Mouse (Mus musculus) kidney, adult 2 months (tissue): ENCODE results near the gene Tmem8.

Experiments
- CTCF ChIP-seq: fragments of 200-500 bp; conservative IDR thresholded peaks from 2 replicates; pipeline ENCODE4 v1.5.1; 2011; ENCODE audit warnings: low read depth, mild to moderate bottlenecking, control low read depth, low read length, moderate library complexity, mixed read lengths; ENCODE audit not compliant: insufficient read depth, insufficient read length
- POLR2A ChIP-seq: fragments of 200-500 bp; IDR thresholded peaks from one replicate; pipeline ENCODE4 v1.6.1; 2011; ENCODE audit warnings: low read depth, low read length, control low read depth

DNA sequence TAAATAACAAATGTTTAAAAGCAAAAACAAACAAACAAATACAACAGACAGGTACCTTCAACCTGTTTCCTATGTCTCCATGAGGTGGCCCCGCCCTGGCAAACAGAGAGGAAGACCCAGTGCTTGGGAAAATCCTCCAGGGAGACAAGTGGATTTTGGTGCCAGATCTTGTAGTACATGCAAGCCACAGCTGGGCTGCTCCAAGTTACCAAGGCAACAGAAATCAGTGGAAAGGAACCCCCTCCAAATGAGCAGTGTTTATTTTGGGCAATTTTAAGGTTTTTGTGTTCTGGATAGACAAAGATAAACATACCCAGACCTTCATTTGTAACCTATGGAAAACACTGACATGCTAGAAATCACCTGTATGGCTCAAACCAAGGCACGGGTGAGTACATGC lies 34.2 kb upstream of the Tmem8 start:
- no peak for TF ChIP-seq CTCF
- no peak for TF ChIP-seq POLR2A
